Mouse (Mus musculus) bone marrow macrophage, adult 2 months (primary cell): ENCODE results near the gene Dab1.

Source experiments
- CTCF ChIP-seq: IDR thresholded peaks from 2 replicates; pipeline ENCODE4 v1.5.1; 2012; ENCODE audit warnings: low read depth, mild to moderate bottlenecking, low read length, moderate library complexity
- POLR2A ChIP-seq: IDR thresholded peaks from 2 replicates; pipeline ENCODE4 v1.6.1; 2012; ENCODE audit warnings: mild to moderate bottlenecking, low read depth, low read length, borderline replicate concordance

GRCm38 (mm10) chr4:103969906-103970305 is 350.7 kb downstream of the Dab1 start:
- TF ChIP-seq POLR2A, result no peak
- TF ChIP-seq CTCF, result no peak
